Comparison of ENCODE assay signal across 8 mouse cellular contexts in genomic region chr9:20694721-20695235, GRCm38 (mm10). TPM values are rescaled to one million over a fixed set of nuclear protein-coding genes. Genes with fewer than 3 reads are reported as not detected.
DNase-seq lines count a peak whose midpoint lies in the region; ATAC-seq and TF ChIP-seq lines count a peak whose summit lies in the region.

No protein-coding gene starts in this region.

- ATAC-seq in cerebellum, adult (ENCODE audit: insufficient number of reproducible peaks, low FRiP score, low TSS enrichment), result no peak
- ATAC-seq in lung, postnatal 0 days, result no peak
- no peak for ATAC-seq in limb, embryonic 13.5 days (ENCODE audit: low FRiP score, low read depth)

- TF ChIP-seq POLR2A in cerebellum, adult 2 months (IDR thresholded peaks at IDR 0.05; ENCODE audit: borderline replicate concordance, insufficient read depth, low read length), result no peak
- no peak for TF ChIP-seq POLR2A in small intestine, adult 2 months (IDR thresholded peaks at IDR 0.05; ENCODE audit: low read depth, low read length)

- no peaks in the 10 kb centered on the region for H3K36me3 ChIP-seq in lung, postnatal 0 days (ENCODE audit: insufficient read depth, low read length)
- H3K36me3 ChIP-seq in limb, embryonic 13.5 days, result no peaks in the 10 kb centered on the region
- H3K36me3 ChIP-seq in small intestine, adult 2 months (ENCODE audit: control insufficient read depth, insufficient read depth, low read length), result no peaks in the 10 kb centered on the region

- no peak for TF ChIP-seq EP300 in lung, postnatal 0 days (IDR thresholded peaks at IDR 0.05)

- no peak for TF ChIP-seq CTCF in cerebellum, adult 2 months (IDR thresholded peaks at IDR 0.05; ENCODE audit: borderline replicate concordance, insufficient read depth, low read depth, low read length)
- no peak for TF ChIP-seq CTCF in lung, postnatal 0 days (IDR thresholded peaks at IDR 0.05)
- no peak for TF ChIP-seq CTCF in small intestine, adult 2 months (IDR thresholded peaks at IDR 0.05; ENCODE audit: extremely low read depth, insufficient read length, insufficient replicate concordance, low read depth, low read length)

- H3K27ac ChIP-seq in cerebellum, adult 2 months (ENCODE audit: insufficient read depth, low read length), result no peak overlapping the region
- H3K27ac ChIP-seq in lung, postnatal 0 days (ENCODE audit: low read length), result no peak overlapping the region
- H3K27ac ChIP-seq in limb, embryonic 13.5 days, result no peak overlapping the region
- no peak overlapping the region for H3K27ac ChIP-seq in small intestine, adult 2 months (ENCODE audit: insufficient read depth, low read depth, low read length)

- WGBS in cerebellum, adult 2 months, result 4% methylated on average over 25 of the region's 25 CpGs
- 5% methylated on average over 24 of the region's 25 CpGs for WGBS in lung, postnatal 0 days
- WGBS in limb, embryonic 13.5 days, result 4% methylated on average over 25 of the region's 25 CpGs
- 6% methylated on average over 25 of the region's 25 CpGs for WGBS in small intestine, adult 2 months

- DNase-seq in cerebellum, adult 2 months, result no peak
- DNase-seq in lung, postnatal 0 days (ENCODE audit: low spot score), result no peak
- DNase-seq in lung, postnatal 10 days, result no peak
- DNase-seq in B cell, adult 2 months, result no peak
- no peak for DNase-seq in spleen, postnatal 4 days (ENCODE audit: low spot score in 2 of 2)

- H3K4me3 ChIP-seq in cerebellum, adult 2 months (replicated peaks; ENCODE audit: insufficient read depth, low read depth, low read length), result peak overlapping the region; percentile 23
- H3K4me3 ChIP-seq in lung, postnatal 0 days (ENCODE audit: low read depth, low read length), result peak overlapping the region; percentile 3; the same call in 1 of the 2 replicates
- peak overlapping the region; percentile 25 for H3K4me3 ChIP-seq in limb, embryonic 13.5 days
- H3K4me3 ChIP-seq in small intestine, adult 2 months (ENCODE audit: low read depth, low read length), result peak overlapping the region; percentile 19; the same call in 1 of the 2 replicates

- peak overlapping the region; percentile 49 for H3K4me2 ChIP-seq in lung, postnatal 0 days (replicated peaks; ENCODE audit: low read depth, low read length)
- peak overlapping the region; percentile 57 for H3K4me2 ChIP-seq in limb, embryonic 13.5 days (replicated peaks)

- no peaks in the 10 kb centered on the region for H3K4me1 ChIP-seq in cerebellum, adult 2 months (ENCODE audit: control insufficient read depth, insufficient read depth, low read length)
- no peaks in the 10 kb centered on the region for H3K4me1 ChIP-seq in lung, postnatal 0 days (ENCODE audit: insufficient read depth, low read depth, low read length)
- no peaks in the 10 kb centered on the region for H3K4me1 ChIP-seq in limb, embryonic 13.5 days
- H3K4me1 ChIP-seq in small intestine, adult 2 months (ENCODE audit: control insufficient read depth, insufficient read depth, insufficient read length, low read length), result 0 out of 2 replicates have a peak, but pooled peaks cover 3% of the 10 kb centered on the region

- H3K27me3 ChIP-seq in cerebellum, adult 2 months (ENCODE audit: control insufficient read depth, insufficient read depth, low read length), result no peaks in the 10 kb centered on the region
- 0 out of 2 replicates have a peak, but pooled peaks cover 10% of the 10 kb centered on the region for H3K27me3 ChIP-seq in lung, postnatal 0 days (replicated peaks; ENCODE audit: insufficient read depth, low read length)
- H3K27me3 ChIP-seq in limb, embryonic 13.5 days, result peaks cover 45% of the 10 kb centered on the region
- peaks cover 19% of the 10 kb centered on the region for H3K27me3 ChIP-seq in small intestine, adult 2 months (ENCODE audit: control insufficient read depth, insufficient read depth, low read length)

- no peak overlapping the region for H3K9ac ChIP-seq in lung, postnatal 0 days (replicated peaks; ENCODE audit: low read depth)
- H3K9ac ChIP-seq in limb, embryonic 13.5 days, result peak overlapping the region; percentile 4; the same call in 1 of the 2 replicates

- H3K9me3 ChIP-seq in lung, postnatal 0 days (ENCODE audit: low read length), result no peaks in the 10 kb centered on the region
- no peaks in the 10 kb centered on the region for H3K9me3 ChIP-seq in limb, embryonic 13.5 days

RNA-seq across cellular contexts. Expression of gene Pin1, which starts 42.9 kb away (rescaled TPM):
- 38.8 and 39.6 TPM in 2 replicates for polyA plus RNA-seq in cerebellum, adult 2 months (2012; rRNA removed)
- polyA plus RNA-seq in lung, postnatal 0 days (2015; fragmentation: Nextera tagmentation; extraction: Ambion mirVana), result 30.1 and 32.9 TPM in 2 replicates
- polyA plus RNA-seq in limb, embryonic 13.5 days (2015; fragmentation: Nextera tagmentation; extraction: Ambion mirVana), result 49.9 and 50.5 TPM in 2 replicates
- 8.6 and 13.0 TPM in 2 replicates for polyA plus RNA-seq in small intestine, adult 2 months (2012; rRNA removed)

RNA-seq across cellular contexts. Expression of gene Fbxl12, which starts 50.2 kb away (rescaled TPM):
- polyA plus RNA-seq in cerebellum, adult 2 months (2012; rRNA removed), result 38.2 and 41.8 TPM in 2 replicates
- polyA plus RNA-seq in lung, postnatal 0 days (2015; fragmentation: Nextera tagmentation; extraction: Ambion mirVana), result 18.2 and 19.2 TPM in 2 replicates
- 21.3 and 21.5 TPM in 2 replicates for polyA plus RNA-seq in limb, embryonic 13.5 days (2015; fragmentation: Nextera tagmentation; extraction: Ambion mirVana)
- 21.0 and 42.5 TPM in 2 replicates for polyA plus RNA-seq in small intestine, adult 2 months (2012; rRNA removed)

RNA-seq across cellular contexts. Expression of gene Olfm2, which starts 51.4 kb away (rescaled TPM):
- 45.4 and 54.1 TPM in 2 replicates for polyA plus RNA-seq in cerebellum, adult 2 months (2012; rRNA removed)
- 0.36 and 0.55 TPM in 2 replicates for polyA plus RNA-seq in lung, postnatal 0 days (2015; fragmentation: Nextera tagmentation; extraction: Ambion mirVana)
- 4.9 and 5.7 TPM in 2 replicates for polyA plus RNA-seq in limb, embryonic 13.5 days (2015; fragmentation: Nextera tagmentation; extraction: Ambion mirVana)
- polyA plus RNA-seq in small intestine, adult 2 months (2012; rRNA removed), result 0.91 and 2.2 TPM in 2 replicates

RNA-seq across cellular contexts. Expression of gene Ubl5, which starts 52.1 kb away (rescaled TPM):
- polyA plus RNA-seq in cerebellum, adult 2 months (2012; rRNA removed), result 571 and 579 TPM in 2 replicates
- 394 and 396 TPM in 2 replicates for polyA plus RNA-seq in lung, postnatal 0 days (2015; fragmentation: Nextera tagmentation; extraction: Ambion mirVana)
- polyA plus RNA-seq in limb, embryonic 13.5 days (2015; fragmentation: Nextera tagmentation; extraction: Ambion mirVana), result 375 and 411 TPM in 2 replicates
- 36.8 and 77.8 TPM in 2 replicates for polyA plus RNA-seq in small intestine, adult 2 months (2012; rRNA removed)
